Mouse (Mus musculus) small intestine, adult 2 months (tissue): Measurements from ENCODE around the gene Fkbp2. TPM values are rescaled to one million over a fixed set of nuclear protein-coding genes. Genes with fewer than 3 reads are reported as not detected.

Experiments used
- H3K27ac ChIP-seq: fragments of 200-500 bp; 2 replicates; pipeline ENCODE4 v1.5.1; 2012; ENCODE audit warnings: low read depth, low read length, control low read depth, inconsistent platforms; ENCODE audit not compliant: insufficient read depth
- H3K27me3 ChIP-seq: fragments of 200-500 bp; 2 replicates; pipeline ENCODE4 v1.6.1; 2012; ENCODE audit warnings: mild to moderate bottlenecking, moderate library complexity, low read length, inconsistent platforms; ENCODE audit not compliant: control insufficient read depth, insufficient read depth
- H3K36me3 ChIP-seq: fragments of 200-500 bp; 2 replicates; pipeline ENCODE4 v1.6.1; 2012; ENCODE audit warnings: mild to moderate bottlenecking, low read length, control low read depth, inconsistent platforms; ENCODE audit not compliant: control insufficient read depth, insufficient read depth
- H3K4me1 ChIP-seq: fragments of 200-500 bp; 2 replicates; pipeline ENCODE4 v1.6.1; 2012; ENCODE audit warnings: low read length, inconsistent platforms, mixed read lengths; ENCODE audit not compliant: control insufficient read depth, insufficient read depth, insufficient read length
- H3K4me3 ChIP-seq: fragments of 200-500 bp; 2 replicates; pipeline ENCODE4 v1.5.1; 2012; ENCODE audit warnings: low read depth, mild to moderate bottlenecking, control low read depth, inconsistent platforms, low read length, moderate library complexity
- CTCF ChIP-seq: fragments of 200-500 bp; IDR thresholded peaks from 2 replicates; pipeline ENCODE4 v1.5.1; 2012; ENCODE audit warnings: low read depth, mild to moderate bottlenecking, control low read depth, inconsistent platforms, low read length, moderate library complexity, mixed read lengths; ENCODE audit not compliant: insufficient replicate concordance, insufficient read length; ENCODE audit errors: extremely low read depth
- POLR2A ChIP-seq: fragments of 200-500 bp; IDR thresholded peaks from 2 replicates; pipeline ENCODE4 v1.6.1; 2012; ENCODE audit warnings: low read depth, mild to moderate bottlenecking, control low read depth, inconsistent platforms, low read length, moderate library complexity
- WGBS: fragments of 180-500 bp; shearing (Covaris S2); methylation state at CpG from one replicate; pipeline ENCODE4 v1.1.7; 2018; 5-methylcytosine and 5-hydroxymethylcytosine counted together
- polyA plus RNA-seq: library from polyadenylated mRNA; depleted of rRNA; stranded (reverse); fragments of >200 nt; gene quantifications from 2 replicates; pipeline ENCODE4 v1.2.3, GENCODE M21; 2012

Fkbp2 gene
- polyA plus RNA-seq, 1 experiment, result 47.9 TPM

DNA sequence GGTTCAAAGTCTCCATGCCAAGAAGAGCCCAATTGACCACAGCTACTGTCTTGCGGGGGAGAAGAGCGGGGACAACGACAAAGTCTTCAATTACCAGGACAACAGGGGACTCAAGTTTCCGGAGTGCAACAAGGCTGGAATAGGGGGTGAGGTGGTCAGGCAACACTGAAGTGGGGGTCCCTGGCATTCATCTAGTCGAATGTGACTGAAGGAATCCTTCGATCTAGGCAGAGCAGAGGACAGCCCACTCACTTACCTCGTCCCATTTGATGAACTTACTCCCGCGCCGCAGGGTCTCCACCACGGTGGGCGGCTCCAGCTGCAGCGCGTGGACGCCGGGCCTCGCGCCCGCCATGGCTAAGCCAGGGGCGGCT is 11.0 kb downstream of the Fkbp2 start:
- peaks cover 32% of the 10 kb centered on the region for H3K4me1 ChIP-seq
- H3K4me3 ChIP-seq, result peak overlapping the region; percentile 92
- WGBS, result under 1% methylated on average over 20 of the region's 20 CpGs
- H3K27me3 ChIP-seq, result no peaks in the 10 kb centered on the region
- peaks cover 27% of the 10 kb centered on the region for H3K36me3 ChIP-seq
- no peak for TF ChIP-seq CTCF
- TF ChIP-seq POLR2A, result no peak
- H3K27ac ChIP-seq, result peak overlapping the region; percentile 100

DNA sequence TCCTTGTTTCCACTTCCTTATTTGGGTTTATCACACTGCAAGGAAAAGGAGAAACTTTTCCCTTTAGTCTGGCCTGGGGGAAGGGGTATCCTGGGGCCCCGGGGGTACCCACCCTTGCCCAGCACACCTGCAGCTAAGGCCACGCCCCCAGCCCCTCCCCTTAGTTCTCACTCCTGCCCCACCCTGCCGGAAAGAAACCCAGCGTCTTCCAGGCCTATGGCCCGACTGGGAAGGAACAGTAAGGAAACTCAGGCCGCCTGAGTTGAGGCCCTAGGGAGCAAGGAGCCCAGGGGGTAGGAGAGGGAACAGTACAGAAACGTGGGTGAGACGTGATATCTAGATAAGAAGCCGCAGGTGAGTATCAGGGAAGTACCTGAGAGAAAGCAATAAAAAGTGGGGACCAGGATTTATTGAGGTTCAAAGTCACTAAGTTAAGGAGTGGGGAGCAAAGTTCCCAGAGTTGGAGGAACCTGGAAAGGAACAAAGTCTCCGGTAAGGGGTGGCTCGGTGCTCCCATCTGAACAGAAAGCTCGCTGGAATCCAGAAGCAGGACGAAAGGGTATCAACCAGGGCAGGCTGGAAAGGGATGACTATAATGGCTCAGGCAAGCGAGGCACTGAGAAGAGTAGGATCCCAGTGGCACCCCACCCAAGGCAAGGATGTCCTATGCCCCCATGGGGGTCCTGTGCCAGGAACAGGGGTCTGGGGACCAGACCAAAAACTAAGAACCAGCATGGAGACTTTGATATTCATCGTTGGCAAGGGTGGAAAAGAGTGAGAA is 11.6 kb downstream of the Fkbp2 start:
- WGBS, result 3% methylated on average over 15 of the region's 15 CpGs
- TF ChIP-seq POLR2A (peak; percentile 64), CTCF (no peak)
- no peaks in the 10 kb centered on the region for H3K27me3 ChIP-seq
- peak overlapping the region; percentile 100 for H3K27ac ChIP-seq
- H3K4me1 ChIP-seq, result peaks cover 29% of the 10 kb centered on the region
- H3K4me3 ChIP-seq, result peak overlapping the region; percentile 92
- H3K36me3 ChIP-seq, result peaks cover 32% of the 10 kb centered on the region

DNA sequence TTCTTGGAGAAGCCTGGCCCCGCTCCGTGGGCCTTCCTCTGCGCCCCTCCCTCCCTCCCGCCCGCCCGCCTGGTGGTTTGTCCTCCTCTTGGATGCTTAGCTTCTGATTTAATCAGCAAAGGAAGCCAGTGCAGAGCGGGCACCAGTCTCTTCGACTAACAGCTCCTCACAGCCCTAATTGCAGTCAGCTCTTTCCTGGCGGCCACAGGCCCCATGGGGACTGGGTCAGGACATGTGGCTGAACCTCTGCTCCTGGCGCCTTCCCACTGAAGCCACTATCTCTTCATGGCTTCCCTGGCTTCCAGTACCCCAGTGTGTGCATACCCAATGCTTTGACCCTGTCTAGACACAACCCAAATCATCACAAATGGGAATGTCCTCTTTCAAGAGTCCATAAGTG is 23.8 kb downstream of the Fkbp2 start:
- 85% methylated on average over 10 of the region's 10 CpGs for WGBS
- H3K36me3 ChIP-seq, result peaks cover 88% of the 10 kb centered on the region
- no peaks in the 10 kb centered on the region for H3K27me3 ChIP-seq
- H3K4me1 ChIP-seq, result peaks cover 28% of the 10 kb centered on the region
- H3K4me3 ChIP-seq, result no peak overlapping the region
- no peak overlapping the region for H3K27ac ChIP-seq
- TF ChIP-seq POLR2A (no peak), CTCF (no peak)

DNA sequence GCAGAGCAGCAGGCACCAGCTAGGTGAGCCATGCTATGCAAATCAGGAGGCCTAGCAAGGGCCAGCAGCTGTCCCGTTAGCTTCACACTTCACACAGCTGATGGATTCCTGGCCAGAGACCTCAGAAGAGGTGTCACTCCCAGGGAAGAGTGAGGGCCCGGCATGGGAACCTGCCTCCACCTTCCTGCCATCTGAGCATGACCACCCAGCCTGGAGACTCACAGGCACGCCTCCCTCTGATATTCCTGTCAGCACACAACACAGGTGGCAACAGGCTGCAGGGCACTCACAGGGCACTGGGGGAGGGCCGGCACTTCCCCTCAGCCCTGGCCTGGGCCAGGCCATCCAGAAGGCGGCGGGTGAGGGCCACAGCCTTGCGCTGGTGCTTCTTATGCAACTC is 24.9 kb downstream of the Fkbp2 start:
- Histone ChIP-seq H3K4me1 (peaks cover 29% of the 10 kb centered on the region), H3K36me3 (peaks cover 81% of the 10 kb centered on the region), H3K27ac (no peak overlapping the region)

DNA sequence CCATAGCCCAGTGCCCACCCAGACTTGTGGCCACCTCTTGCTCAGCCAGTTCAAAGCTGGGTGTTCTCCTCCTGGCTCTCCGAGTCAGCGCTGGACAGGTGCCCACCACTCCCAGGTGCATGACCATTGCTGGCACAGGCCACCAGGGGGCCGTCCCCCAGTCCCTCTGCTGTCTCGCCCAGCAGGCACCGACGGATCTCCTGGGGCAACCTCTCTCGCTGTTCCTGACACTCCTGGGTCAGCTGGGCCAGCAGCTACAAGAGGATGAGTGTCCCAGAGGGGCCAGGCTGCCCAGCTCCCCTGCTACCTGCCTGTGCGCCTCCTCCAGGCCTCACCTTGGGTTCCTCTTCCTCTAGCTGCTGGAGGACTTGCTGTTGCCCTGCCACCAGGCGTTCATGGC is 26.3 kb downstream of the Fkbp2 start:
- Histone ChIP-seq H3K4me3 (no peak overlapping the region), H3K27me3 (no peaks in the 10 kb centered on the region), H3K27ac (peak overlapping the region; percentile 8; the same call in 1 of the 2 replicates), H3K36me3 (peaks cover 67% of the 10 kb centered on the region), H3K4me1 (peaks cover 40% of the 10 kb centered on the region)
- WGBS, result 21% methylated on average over 9 of the region's 9 CpGs
- TF ChIP-seq CTCF, result peak; percentile 50; the same call in 1 of the 2 replicates
- TF ChIP-seq POLR2A, result no peak

More for the DNA sequence above, 24.9 kb downstream of the Fkbp2 start:
- Histone ChIP-seq H3K4me3 (no peak overlapping the region), H3K27me3 (no peaks in the 10 kb centered on the region)
- WGBS, result 71% methylated on average over 7 of the region's 7 CpGs
- no peak for TF ChIP-seq CTCF
- no peak for TF ChIP-seq POLR2A

DNA sequence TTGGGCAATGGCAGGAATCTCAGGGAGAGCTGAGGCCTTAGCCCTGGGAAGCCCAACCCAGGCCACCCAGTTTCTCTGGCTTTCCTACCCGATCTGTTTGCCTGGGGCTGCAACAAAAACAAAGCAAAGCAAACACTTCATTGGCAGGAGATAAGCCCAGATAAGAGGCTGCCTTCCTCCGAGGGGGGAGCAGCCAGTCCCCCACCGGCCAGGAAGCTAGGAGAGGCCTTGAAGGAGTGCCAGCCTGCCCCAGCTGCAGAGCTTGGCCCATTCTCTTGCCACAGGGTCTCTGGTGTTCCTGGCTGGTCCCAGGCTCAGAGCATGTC is 27.6 kb downstream of the Fkbp2 start:
- WGBS, result 4% methylated on average over 3 of the region's 3 CpGs
- Histone ChIP-seq H3K27ac (peak overlapping the region; percentile 94), H3K4me3 (peak overlapping the region; percentile 70), H3K27me3 (no peaks in the 10 kb centered on the region), H3K36me3 (peaks cover 53% of the 10 kb centered on the region), H3K4me1 (peaks cover 46% of the 10 kb centered on the region)
- no peak for TF ChIP-seq CTCF
- TF ChIP-seq POLR2A, result no peak

DNA sequence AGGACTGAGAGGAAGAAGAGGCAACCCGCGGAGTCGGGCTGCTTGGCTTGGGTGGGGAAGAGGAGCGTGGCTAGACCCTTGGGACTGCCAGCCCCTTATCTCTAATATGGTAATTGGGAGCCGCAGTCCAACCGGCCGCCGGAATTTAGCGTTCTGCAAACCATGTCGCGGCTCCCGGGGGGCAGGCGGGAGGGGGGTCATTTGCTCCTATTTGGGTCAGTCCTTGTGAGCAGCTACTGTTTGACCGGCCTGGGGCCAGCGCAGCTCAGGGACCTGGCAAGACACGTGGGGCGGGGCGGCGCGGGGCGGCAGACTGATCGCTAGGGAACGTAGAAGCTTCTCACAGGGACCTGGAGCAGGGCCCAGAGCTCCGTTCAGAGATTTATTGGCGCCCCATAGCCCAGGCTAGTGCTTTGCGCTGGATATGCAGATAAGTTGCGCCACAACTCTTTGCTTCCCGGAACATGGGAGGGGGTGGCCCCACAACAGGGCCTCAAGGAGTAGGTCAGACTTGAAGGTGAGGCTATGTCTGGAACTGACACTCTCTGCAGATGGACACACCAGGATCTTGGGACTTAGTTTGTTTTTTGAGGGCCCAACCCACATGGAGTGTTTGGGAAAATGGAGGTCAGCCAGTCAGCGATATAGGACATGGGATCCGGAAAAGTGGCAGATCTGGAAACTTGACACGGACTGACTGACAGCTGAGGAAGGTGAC is 28.1 kb downstream of the Fkbp2 start:
- Histone ChIP-seq H3K4me1 (peaks cover 47% of the 10 kb centered on the region), H3K27me3 (no peaks in the 10 kb centered on the region), H3K27ac (peak overlapping the region; percentile 94), H3K36me3 (peaks cover 48% of the 10 kb centered on the region), H3K4me3 (peak overlapping the region; percentile 70)
- TF ChIP-seq POLR2A (no peak; the same call in 1 of the 2 replicates), CTCF (no peak)
- WGBS, result 3% methylated on average over 31 of the region's 31 CpGs
